9 mouse cellular contexts compared by ENCODE assay signal in the genomic region with DNA sequence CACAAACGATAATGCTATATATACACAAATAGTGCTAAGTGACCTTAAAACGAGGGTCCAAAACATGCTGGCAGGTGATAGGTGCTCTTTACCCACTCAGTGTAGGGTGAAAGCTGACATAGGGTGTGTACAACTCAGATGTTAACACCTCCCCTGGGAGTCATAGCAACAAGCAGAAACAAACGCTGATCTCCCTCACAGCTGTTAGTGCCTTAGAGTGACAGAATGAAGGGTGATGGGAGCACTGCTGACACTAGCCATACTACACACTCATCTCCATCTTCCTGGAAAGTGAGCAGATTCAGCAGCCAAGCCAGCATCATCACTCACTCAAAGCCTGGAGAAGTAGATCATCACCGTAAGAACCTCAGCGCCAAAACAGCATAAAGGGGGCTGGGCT. TPM values are rescaled to one million over a fixed set of nuclear protein-coding genes. Genes with fewer than 3 reads are reported as not detected.
DNase-seq lines count a peak whose midpoint lies in the region; ATAC-seq and TF ChIP-seq lines count a peak whose summit lies in the region.
"Had no signal": no experiment of that assay in that cellular context is flagged by ENCODE, and none has a peak within 500 bp of the region (broad histone marks: within the 10 kb centered on the region; RNA-seq: fewer than 3 reads in every experiment).

No protein-coding gene starts in this region.

- TF ChIP-seq CTCF in thymus, adult 2 months (IDR thresholded peaks at IDR 0.05; ENCODE audit: borderline replicate concordance, control insufficient read depth, extremely low read depth, insufficient read depth, low read length, poor library complexity): no peak

- H3K9ac ChIP-seq in hindbrain, embryonic 12.5 days: no peak overlapping the region
- H3K9ac ChIP-seq in hindbrain, embryonic 13.5 days: no peak overlapping the region
- no peak overlapping the region; the same call in 1 of the 2 replicates for H3K9ac ChIP-seq in heart, embryonic 16.5 days (ENCODE audit: low read length)

- WGBS in hindbrain, embryonic 12.5 days: 73% methylated on average over 5 of the region's 5 CpGs
- WGBS in hindbrain, embryonic 13.5 days: 69% methylated on average over 5 of the region's 5 CpGs
- WGBS in thymus, adult 2 months: 63% methylated on average over 5 of the region's 5 CpGs
- 34% methylated on average over 5 of the region's 5 CpGs for WGBS in heart, embryonic 16.5 days

- H3K27me3 ChIP-seq in hindbrain, embryonic 12.5 days: no peaks in the 10 kb centered on the region
- no peaks in the 10 kb centered on the region for H3K27me3 ChIP-seq in hindbrain, embryonic 13.5 days
- H3K27me3 ChIP-seq in thymus, adult 2 months (ENCODE audit: control insufficient read depth, insufficient read depth, low read length): no peaks in the 10 kb centered on the region
- no peaks in the 10 kb centered on the region for H3K27me3 ChIP-seq in heart, embryonic 16.5 days (ENCODE audit: control insufficient read depth, insufficient read depth, low read length)

- H3K4me1 ChIP-seq in hindbrain, embryonic 12.5 days: peaks cover 21% of the 10 kb centered on the region
- peaks cover 10% of the 10 kb centered on the region for H3K4me1 ChIP-seq in hindbrain, embryonic 13.5 days (replicated peaks)
- H3K4me1 ChIP-seq in thymus, adult 2 months (replicated peaks; ENCODE audit: control insufficient read depth, insufficient read depth, low read length): peaks cover 4% of the 10 kb centered on the region
- peaks cover 28% of the 10 kb centered on the region for H3K4me1 ChIP-seq in heart, embryonic 16.5 days (ENCODE audit: control insufficient read depth, insufficient read depth, low read length)

- DNase-seq in thymus, postnatal 14 days: peak; percentile 18
- DNase-seq in thymus, adult 2 months: no peak
- no peak for DNase-seq in left cerebral cortex, adult 18-20 months (ENCODE audit: low spot score in 2 of 2)
- no peak for DNase-seq in urinary bladder, adult 18-20 months (ENCODE audit: low spot score in 2 of 2)

- no peaks in the 10 kb centered on the region for H3K36me3 ChIP-seq in hindbrain, embryonic 12.5 days
- no peaks in the 10 kb centered on the region for H3K36me3 ChIP-seq in hindbrain, embryonic 13.5 days
- no peaks in the 10 kb centered on the region for H3K36me3 ChIP-seq in thymus, adult 2 months (ENCODE audit: control insufficient read depth, insufficient read depth, low read length)
- H3K36me3 ChIP-seq in heart, embryonic 16.5 days (ENCODE audit: control insufficient read depth, insufficient read depth): no peaks in the 10 kb centered on the region

- no peak overlapping the region for H3K27ac ChIP-seq in hindbrain, embryonic 12.5 days
- no peak overlapping the region for H3K27ac ChIP-seq in hindbrain, embryonic 13.5 days
- no peak overlapping the region for H3K27ac ChIP-seq in thymus, adult 2 months (ENCODE audit: control insufficient read depth, insufficient read depth, low read length)
- H3K27ac ChIP-seq in heart, embryonic 16.5 days (ENCODE audit: low read length): no peak overlapping the region

- peak overlapping the region; percentile 15; the same call in 1 of the 2 replicates for H3K4me2 ChIP-seq in hindbrain, embryonic 12.5 days (replicated peaks)
- no peak overlapping the region for H3K4me2 ChIP-seq in hindbrain, embryonic 13.5 days
- H3K4me2 ChIP-seq in heart, embryonic 16.5 days (ENCODE audit: low read depth, low read length): peak overlapping the region; percentile 93

- no peak overlapping the region for H3K4me3 ChIP-seq in hindbrain, embryonic 12.5 days
- no peak overlapping the region for H3K4me3 ChIP-seq in hindbrain, embryonic 13.5 days
- H3K4me3 ChIP-seq in thymus, adult 2 months (ENCODE audit: control insufficient read depth, insufficient read depth, low read length): no peak overlapping the region
- H3K4me3 ChIP-seq in heart, embryonic 16.5 days (ENCODE audit: low read length): peak overlapping the region; percentile 30

- no peak for ATAC-seq in hindbrain, embryonic 12.5 days (ENCODE audit: low FRiP score)
- no peak for ATAC-seq in hindbrain, embryonic 13.5 days (ENCODE audit: low FRiP score)
- no peak for ATAC-seq in heart, embryonic 16.5 days (replicated peaks; ENCODE audit: extremely low read depth, insufficient read depth, low FRiP score)
- ATAC-seq: intestine, embryonic 16.5 days; lung, postnatal 0 days had no signal

- no peaks in the 10 kb centered on the region for H3K9me3 ChIP-seq in hindbrain, embryonic 12.5 days (replicated peaks)
- H3K9me3 ChIP-seq in hindbrain, embryonic 13.5 days: no peaks in the 10 kb centered on the region
- H3K9me3 ChIP-seq in heart, embryonic 16.5 days (replicated peaks; ENCODE audit: control insufficient read depth, low read length): no peaks in the 10 kb centered on the region

- no peak for TF ChIP-seq POLR2A in thymus, adult 2 months (IDR thresholded peaks at IDR 0.05; ENCODE audit: control insufficient read depth, extremely low read depth, insufficient read depth, low read length, poor library complexity)

RNA-seq across cellular contexts. Expression of gene Zfp367, which starts 2.9 kb away (rescaled TPM):
- 13.8 and 14.0 TPM in 2 replicates for polyA plus RNA-seq in hindbrain, embryonic 12.5 days (2016; fragmentation: Nextera tagmentation; extraction: Ambion mirVana)
- 5.7 and 6.6 TPM in 2 replicates for polyA plus RNA-seq in hindbrain, embryonic 13.5 days (2015; fragmentation: Nextera tagmentation; extraction: Ambion mirVana)
- polyA plus RNA-seq in thymus, adult 2 months (2012; rRNA removed): 13.3 and 16.2 TPM in 2 replicates
- polyA plus RNA-seq in heart, embryonic 16.5 days (2015; fragmentation: Nextera tagmentation; extraction: Ambion mirVana): 27.7 and 29.6 TPM in 2 replicates
- 10 to 100 TPM; 26.6 to 33.5 TPM for total RNA-seq in left cerebral cortex, adult 18-20 months (2021)

RNA-seq across cellular contexts. Expression of gene Habp4, which starts 11.5 kb away (rescaled TPM):
- 38.0 TPM in 2 replicates for polyA plus RNA-seq in hindbrain, embryonic 12.5 days (2016; fragmentation: Nextera tagmentation; extraction: Ambion mirVana)
- 28.9 and 29.9 TPM in 2 replicates for polyA plus RNA-seq in hindbrain, embryonic 13.5 days (2015; fragmentation: Nextera tagmentation; extraction: Ambion mirVana)
- 7.2 and 10.8 TPM in 2 replicates for polyA plus RNA-seq in thymus, adult 2 months (2012; rRNA removed)
- polyA plus RNA-seq in heart, embryonic 16.5 days (2015; fragmentation: Nextera tagmentation; extraction: Ambion mirVana): 50.4 and 53.2 TPM in 2 replicates
- total RNA-seq in left cerebral cortex, adult 18-20 months (2021): 100 to 1,000 TPM; 216 to 221 TPM

RNA-seq across cellular contexts. Expression of gene Slc35d2, which starts 21.0 kb away (rescaled TPM):
- 4.7 and 5.9 TPM in 2 replicates for polyA plus RNA-seq in hindbrain, embryonic 12.5 days (2016; fragmentation: Nextera tagmentation; extraction: Ambion mirVana)
- 2.5 and 3.1 TPM in 2 replicates for polyA plus RNA-seq in hindbrain, embryonic 13.5 days (2015; fragmentation: Nextera tagmentation; extraction: Ambion mirVana)
- 2.7 and 6.0 TPM in 2 replicates for polyA plus RNA-seq in thymus, adult 2 months (2012; rRNA removed)
- polyA plus RNA-seq in heart, embryonic 16.5 days (2015; fragmentation: Nextera tagmentation; extraction: Ambion mirVana): 4.1 and 5.2 TPM in 2 replicates
- 1 to 10 TPM in 1 of 2 experiments, under 1 TPM in 1; 0.77 to 1.3 TPM for total RNA-seq in left cerebral cortex, adult 18-20 months (2021)
